Mouse (Mus musculus): ENCODE data around the gene Nfia. TPM values are rescaled to one million over a fixed set of nuclear protein-coding genes. Genes with fewer than 3 reads are reported as not detected.

Gene Nfia
- polyA plus RNA-seq, 1 experiment from 2014 or later = 14.4 TPM

GRCm38 (mm10) chr4:97885574-97885973, 113.0 kb downstream of the Nfia start:
- H3K27ac ChIP-seq = no peak overlapping the region
- DNase-seq (ENCODE audit: low spot score) = no peak
- no peaks in the 10 kb centered on the region for H3K9me3 ChIP-seq
- peaks cover 16% of the 10 kb centered on the region; the same call in 1 of the 2 replicates for H3K4me1 ChIP-seq
- WGBS = 91% methylated on average over 5 of the region's 5 CpGs
- no peaks in the 10 kb centered on the region for H3K36me3 ChIP-seq
- no peaks in the 10 kb centered on the region for H3K27me3 ChIP-seq (ENCODE audit: insufficient read depth, poor library complexity, severe bottlenecking)
- H3K4me3 ChIP-seq = no peak overlapping the region

GRCm38 (mm10) chr4:97886220-97886619, 113.7 kb downstream of the Nfia start:
- 90% methylated on average over 5 of the region's 5 CpGs for WGBS
- no peaks in the 10 kb centered on the region for H3K27me3 ChIP-seq (ENCODE audit: insufficient read depth, poor library complexity, severe bottlenecking)
- no peak overlapping the region for H3K4me3 ChIP-seq
- no peaks in the 10 kb centered on the region for H3K36me3 ChIP-seq
- no peaks in the 10 kb centered on the region for H3K9me3 ChIP-seq
- peak overlapping the region; percentile 73; the same call in 1 of the 2 replicates for H3K27ac ChIP-seq
- no peak for DNase-seq (ENCODE audit: low spot score)
- H3K4me1 ChIP-seq = peaks cover 16% of the 10 kb centered on the region; the same call in 1 of the 2 replicates

- H3K27me3 ChIP-seq (ENCODE audit: insufficient read depth, poor library complexity, severe bottlenecking) = no peaks in the 10 kb centered on the region
- WGBS = 68% methylated on average over 1 of the region's 1 CpGs
- no peak for DNase-seq (ENCODE audit: low spot score)
- H3K9me3 ChIP-seq = no peaks in the 10 kb centered on the region
- H3K4me3 ChIP-seq = no peak overlapping the region
- peak overlapping the region; percentile 73 for H3K27ac ChIP-seq
- H3K4me1 ChIP-seq = peaks cover 14% of the 10 kb centered on the region; the same call in 1 of the 2 replicates
- no peaks in the 10 kb centered on the region for H3K36me3 ChIP-seq
Observed at GRCm38 (mm10) chr4:97887228-97887627, 114.7 kb downstream of the Nfia start.

- Histone ChIP-seq H3K27ac (no peak overlapping the region), H3K4me1 (peaks cover 10% of the 10 kb centered on the region; the same call in 1 of the 2 replicates)
- WGBS = 79% methylated on average over 3 of the region's 3 CpGs
Observed at GRCm38 (mm10) chr4:97891063-97891462, 118.5 kb downstream of the Nfia start.

GRCm38 (mm10) chr4:97891611-97892010, 119.1 kb downstream of the Nfia start:
- no peak overlapping the region for H3K27ac ChIP-seq
- H3K4me1 ChIP-seq = peaks cover 4% of the 10 kb centered on the region; the same call in 1 of the 2 replicates
- H3K36me3 ChIP-seq = no peaks in the 10 kb centered on the region; the same call in 1 of the 2 replicates
- no peak for DNase-seq (ENCODE audit: low spot score)
- no peaks in the 10 kb centered on the region for H3K9me3 ChIP-seq
- 75% methylated on average over 1 of the region's 1 CpGs for WGBS
- no peaks in the 10 kb centered on the region for H3K27me3 ChIP-seq (ENCODE audit: insufficient read depth, poor library complexity, severe bottlenecking)
- no peak overlapping the region for H3K4me3 ChIP-seq

More at GRCm38 (mm10) chr4:97891063-97891462, 118.5 kb downstream of the Nfia start:
- Histone ChIP-seq H3K4me3 (no peak overlapping the region), H3K36me3 (no peaks in the 10 kb centered on the region; the same call in 1 of the 2 replicates), H3K27me3 (ENCODE audit: insufficient read depth, poor library complexity, severe bottlenecking) (no peaks in the 10 kb centered on the region), H3K9me3 (no peaks in the 10 kb centered on the region)
- DNase-seq (ENCODE audit: low spot score) = no peak

GRCm38 (mm10) chr4:97893915-97894884, 121.7 kb downstream of the Nfia start:
- Histone ChIP-seq H3K4me3 (no peak overlapping the region), H3K9me3 (no peaks in the 10 kb centered on the region), H3K27ac (no peak overlapping the region), H3K27me3 (ENCODE audit: insufficient read depth, poor library complexity, severe bottlenecking) (no peaks in the 10 kb centered on the region), H3K36me3 (no peaks in the 10 kb centered on the region; the same call in 1 of the 2 replicates), H3K4me1 (0 out of 2 replicates have a peak, but pooled peaks cover under 1% of the 10 kb centered on the region)
- WGBS = 80% methylated on average over 10 of the region's 10 CpGs
- DNase-seq (ENCODE audit: low spot score) = no peak

- H3K9me3 ChIP-seq = no peaks in the 10 kb centered on the region
- no peak overlapping the region for H3K27ac ChIP-seq
- H3K4me3 ChIP-seq = no peak overlapping the region
- DNase-seq (ENCODE audit: low spot score) = no peak
- H3K27me3 ChIP-seq (ENCODE audit: insufficient read depth, poor library complexity, severe bottlenecking) = no peaks in the 10 kb centered on the region
- 92% methylated on average over 5 of the region's 5 CpGs for WGBS
- H3K4me1 ChIP-seq = peaks cover 13% of the 10 kb centered on the region; the same call in 1 of the 2 replicates
- no peaks in the 10 kb centered on the region; the same call in 1 of the 2 replicates for H3K36me3 ChIP-seq
Observed at GRCm38 (mm10) chr4:97895940-97896339, 123.4 kb downstream of the Nfia start.

GRCm38 (mm10) chr4:97900256-97900944, 127.9 kb downstream of the Nfia start:
- Histone ChIP-seq H3K27ac (no peak overlapping the region), H3K4me3 (no peak overlapping the region), H3K9me3 (no peaks in the 10 kb centered on the region), H3K36me3 (no peaks in the 10 kb centered on the region; the same call in 1 of the 2 replicates), H3K27me3 (ENCODE audit: insufficient read depth, poor library complexity, severe bottlenecking) (no peaks in the 10 kb centered on the region), H3K4me1 (peaks cover 13% of the 10 kb centered on the region; the same call in 1 of the 2 replicates)
- 70% methylated on average over 12 of the region's 12 CpGs for WGBS
- DNase-seq (ENCODE audit: low spot score) = no peak

- H3K36me3 ChIP-seq = no peaks in the 10 kb centered on the region
- WGBS = 68% methylated on average over 4 of the region's 4 CpGs
- H3K9me3 ChIP-seq = no peaks in the 10 kb centered on the region
- no peak for DNase-seq (ENCODE audit: low spot score)
- no peak overlapping the region for H3K27ac ChIP-seq
- peaks cover 7% of the 10 kb centered on the region for H3K4me1 ChIP-seq
- no peaks in the 10 kb centered on the region for H3K27me3 ChIP-seq (ENCODE audit: insufficient read depth, poor library complexity, severe bottlenecking)
- no peak overlapping the region for H3K4me3 ChIP-seq
Observed at GRCm38 (mm10) chr4:97905826-97906225, 133.3 kb downstream of the Nfia start.

GRCm38 (mm10) chr4:97908576-97909147, 136.1 kb downstream of the Nfia start:
- no peak overlapping the region for H3K4me3 ChIP-seq
- WGBS = 65% methylated on average over 4 of the region's 4 CpGs

GRCm38 (mm10) chr4:97910115-97910776, 137.7 kb downstream of the Nfia start:
- Histone ChIP-seq H3K36me3 (no peaks in the 10 kb centered on the region), H3K4me1 (peaks cover 7% of the 10 kb centered on the region), H3K4me3 (no peak overlapping the region), H3K27ac (no peak overlapping the region), H3K27me3 (ENCODE audit: insufficient read depth, poor library complexity, severe bottlenecking) (no peaks in the 10 kb centered on the region), H3K9me3 (no peaks in the 10 kb centered on the region)
- 91% methylated on average over 9 of the region's 9 CpGs for WGBS
- DNase-seq (ENCODE audit: low spot score) = no peak

More at GRCm38 (mm10) chr4:97908576-97909147, 136.1 kb downstream of the Nfia start:
- Histone ChIP-seq H3K27me3 (ENCODE audit: insufficient read depth, poor library complexity, severe bottlenecking) (no peaks in the 10 kb centered on the region), H3K9me3 (no peaks in the 10 kb centered on the region), H3K36me3 (no peaks in the 10 kb centered on the region), H3K4me1 (peaks cover 7% of the 10 kb centered on the region), H3K27ac (no peak overlapping the region)
- no peak for DNase-seq (ENCODE audit: low spot score)
